Mouse (Mus musculus): ENCODE results near the gene Mmp19. TPM values are rescaled to one million over a fixed set of nuclear protein-coding genes. Genes with fewer than 3 reads are reported as not detected.
"Not testable (repeated sequence)": the region's sequence is repeated elsewhere in the genome, so short reads cannot be mapped to it uniquely, and the experiment has no call there.

Gene Mmp19
- total RNA-seq, 2 experiments from 2014 or later: 4.8 to 15.5 TPM

GRCm38 (mm10) chr10:128798676-128799075 is 8.0 kb downstream of the Mmp19 start:
- no peak for ATAC-seq (replicated peaks; ENCODE audit: poor library complexity)

- no peak for ATAC-seq (replicated peaks; ENCODE audit: poor library complexity)
These were observed 11.3 kb downstream of the Mmp19 start for GRCm38 (mm10) chr10:128801981-128802495.

GRCm38 (mm10) chr10:128802956-128803355 is 12.2 kb downstream of the Mmp19 start:
- ATAC-seq (replicated peaks; ENCODE audit: poor library complexity): no peak

GRCm38 (mm10) chr10:128803361-128803760 is 12.7 kb downstream of the Mmp19 start:
- ATAC-seq (replicated peaks; ENCODE audit: poor library complexity): no peak

- ATAC-seq (replicated peaks; ENCODE audit: poor library complexity): 0 out of 2 replicates have a peak, but pooled peaks have one; percentile 0
These were observed 13.1 kb downstream of the Mmp19 start, which contains the start of gene Dnajc14 for GRCm38 (mm10) chr10:128803771-128804270. Dnajc14 (plus strand) TSS chr10:128804062.

- ATAC-seq (replicated peaks; ENCODE audit: poor library complexity): peak; percentile 24
These were observed 13.8 kb downstream of the Mmp19 start, which contains the start of gene Tmem198b for GRCm38 (mm10) chr10:128804271-128805091. Tmem198b (minus strand) TSS chr10:128804370.

GRCm38 (mm10) chr10:128805092-128806000 is 14.6 kb downstream of the Mmp19 start:
- peak; percentile 83 for ATAC-seq (replicated peaks; ENCODE audit: poor library complexity)

GRCm38 (mm10) chr10:128806086-128806485 is 15.4 kb downstream of the Mmp19 start:
- ATAC-seq (replicated peaks; ENCODE audit: poor library complexity): no peak

GRCm38 (mm10) chr10:128807018-128807417 is 16.3 kb downstream of the Mmp19 start:
- ATAC-seq (replicated peaks; ENCODE audit: poor library complexity): no peak

GRCm38 (mm10) chr10:128817033-128817432 is 26.3 kb downstream of the Mmp19 start, which contains the start of gene Sarnp:
Sarnp (plus strand) TSS chr10:128817333.
- no peak for ATAC-seq (replicated peaks; ENCODE audit: poor library complexity)

GRCm38 (mm10) chr10:128820217-128820616 is 29.5 kb downstream of the Mmp19 start:
- no peak for ATAC-seq (replicated peaks; ENCODE audit: poor library complexity)

GRCm38 (mm10) chr10:128821358-128822056 is 30.8 kb downstream of the Mmp19 start, which contains the start of gene Ormdl2:
Ormdl2 (minus strand) TSS chr10:128821645.
- ATAC-seq (replicated peaks; ENCODE audit: poor library complexity): peak; percentile 93

- ATAC-seq (replicated peaks; ENCODE audit: poor library complexity): peak; percentile 11; the same call in 1 of the 2 replicates
These were observed 31.4 kb downstream of the Mmp19 start for GRCm38 (mm10) chr10:128822135-128822534.

- not testable (repeated sequence) for ATAC-seq (replicated peaks; ENCODE audit: poor library complexity)
These were observed 32.4 kb downstream of the Mmp19 start for GRCm38 (mm10) chr10:128823087-128823486.

GRCm38 (mm10) chr10:128823821-128824220 is 33.1 kb downstream of the Mmp19 start:
- ATAC-seq (replicated peaks; ENCODE audit: poor library complexity): no peak

GRCm38 (mm10) chr10:128837400-128837799 is 46.7 kb downstream of the Mmp19 start:
- ATAC-seq (replicated peaks; ENCODE audit: poor library complexity): no peak

GRCm38 (mm10) chr10:128839434-128839833 is 48.7 kb downstream of the Mmp19 start:
- ATAC-seq (replicated peaks; ENCODE audit: poor library complexity): peak; percentile 61

- peak; percentile 53 for ATAC-seq (replicated peaks; ENCODE audit: poor library complexity)
These were observed 49.9 kb downstream of the Mmp19 start for GRCm38 (mm10) chr10:128840612-128841011.

- no peak for ATAC-seq (replicated peaks; ENCODE audit: poor library complexity)
These were observed 52.5 kb downstream of the Mmp19 start for GRCm38 (mm10) chr10:128843260-128843659.

- ATAC-seq (replicated peaks; ENCODE audit: poor library complexity): 0 out of 2 replicates have a peak, but pooled peaks have one; percentile 27
These were observed 54.8 kb downstream of the Mmp19 start for GRCm38 (mm10) chr10:128845516-128845915.

Measured in megakaryocyte progenitor cell, adult 5-6 weeks (primary cell).